Mouse (Mus musculus) CH12.LX (cell line): ENCODE results near the gene Errfi1. TPM values are rescaled to one million over a fixed set of nuclear protein-coding genes. Genes with fewer than 3 reads are reported as not detected.
A peak's percentile ranks its signal among the peaks of the same experiment; 100 is the strongest.

Source experiments
- DNase-seq: peaks from one replicate; pipeline ENCODE4 v3.0.0-alpha.2; 2013; ENCODE audit errors: extremely low read depth
- H3K27ac ChIP-seq: 2 replicates; pipeline ENCODE4 v1.5.1; 2012; ENCODE audit warnings: low read depth, mild to moderate bottlenecking, control low read depth, moderate library complexity; ENCODE audit not compliant: insufficient read depth
- H3K27me3 ChIP-seq: replicated peaks from 2 replicates; pipeline ENCODE3; 2012; ENCODE audit warnings: inconsistent platforms
- H3K36me3 ChIP-seq, 2 experiments: replicated peaks in 1 of 2; 2 replicates each; pipeline versions ENCODE3 to v1.6.1; 2012; ENCODE audit warnings: inconsistent platforms in 1 of 2, low read length in 1 of 2, mild to moderate bottlenecking in 1 of 2, mixed read lengths in 1 of 2, moderate library complexity in 1 of 2; ENCODE audit not compliant: control insufficient read depth in 1 of 2, insufficient read depth in 1 of 2
- H3K4me1 ChIP-seq, 2 experiments: 2 replicates each; pipeline ENCODE4 v1.6.1; 2012; ENCODE audit warnings: inconsistent platforms in 1 of 2, moderate library complexity in 1 of 2; ENCODE audit not compliant: insufficient read depth in 2 of 2, control insufficient read depth in 1 of 2
- H3K4me2 ChIP-seq: 2 replicates; pipeline ENCODE4 v1.6.1; 2012; ENCODE audit warnings: low read depth, mild to moderate bottlenecking, control low read depth; ENCODE audit not compliant: poor library complexity, insufficient read depth, severe bottlenecking
- H3K4me3 ChIP-seq, 3 experiments: fragments of 150-350 bp in 1 of 3; sonication (generic) in 1 of 3; replicated peaks in 1 of 3; 2 replicates each; pipeline versions ENCODE3 to v1.5.1; 2011 to 2012; ENCODE audit warnings: low read depth in 2 of 3, low read length in 2 of 3, mild to moderate bottlenecking in 2 of 3, moderate library complexity in 2 of 3, control low read depth in 1 of 3, improper control_type of control experiment in 1 of 3, inconsistent platforms in 1 of 3, mixed read lengths in 1 of 3; ENCODE audit not compliant: poor library complexity in 1 of 3
- H3K79me2 ChIP-seq: replicated peaks from 2 replicates; pipeline ENCODE4 v1.6.1; 2012; ENCODE audit warnings: mild to moderate bottlenecking, moderate library complexity; ENCODE audit not compliant: control insufficient read depth, poor library complexity, insufficient read depth, severe bottlenecking; ENCODE audit errors: extremely low read depth
- H3K9ac ChIP-seq: 2 replicates; pipeline ENCODE4 v1.6.1; 2012; ENCODE audit warnings: low read depth, mild to moderate bottlenecking, control low read depth, moderate library complexity; ENCODE audit not compliant: insufficient read depth
- H3K9me3 ChIP-seq: replicated peaks from 2 replicates; pipeline ENCODE3; 2012; ENCODE audit warnings: low read length, inconsistent platforms, mixed read lengths
- BHLHE40 ChIP-seq: IDR thresholded peaks from 2 replicates; pipeline ENCODE4 v1.6.1; 2011; ENCODE audit warnings: mild to moderate bottlenecking, low read depth, low read length, improper control_type of control experiment
- CTCF ChIP-seq, 2 experiments: IDR thresholded peaks in 1 of 2; conservative IDR thresholded peaks in 1 of 2; 2 replicates each; pipeline ENCODE4 v1.5.1; 2011 to 2012; ENCODE audit warnings: low read depth in 2 of 2, low read length in 2 of 2, improper control_type of control experiment in 1 of 2, inconsistent platforms in 1 of 2, mild to moderate bottlenecking in 1 of 2, moderate library complexity in 1 of 2
- IRF4 ChIP-seq: IDR thresholded peaks from 2 replicates; pipeline ENCODE4 v1.6.1; 2014; ENCODE audit warnings: low read depth, mild to moderate bottlenecking, inconsistent platforms, low read length, improper control_type of control experiment
- MAFK ChIP-seq: IDR thresholded peaks from 2 replicates; pipeline ENCODE4 v1.6.1; 2011; ENCODE audit warnings: low read length, improper control_type of control experiment; ENCODE audit not compliant: insufficient replicate concordance
- NELFE ChIP-seq: IDR thresholded peaks from 2 replicates; pipeline ENCODE4 v1.6.1; 2011; ENCODE audit warnings: low read depth, low read length, improper control_type of control experiment
- POLR2AphosphoS2 ChIP-seq: IDR thresholded peaks from 2 replicates; pipeline ENCODE4 v1.6.1; 2011; ENCODE audit warnings: low read depth, low read length, improper control_type of control experiment
- RCOR1 ChIP-seq: conservative IDR thresholded peaks from 2 replicates; pipeline ENCODE4 v1.6.1; 2012; ENCODE audit warnings: low read depth, mild to moderate bottlenecking, inconsistent platforms, low read length, improper control_type of control experiment
- SMC3 ChIP-seq: IDR thresholded peaks from 2 replicates; pipeline ENCODE4 v1.6.1; 2011; ENCODE audit warnings: low read depth, low read length, improper control_type of control experiment
- TBP ChIP-seq: conservative IDR thresholded peaks from 2 replicates; pipeline ENCODE4 v1.6.1; 2011; ENCODE audit warnings: low read depth, low read length, improper control_type of control experiment
- UBTF ChIP-seq: IDR thresholded peaks from 2 replicates; pipeline ENCODE4 v1.6.1; 2012; ENCODE audit warnings: low read depth, mild to moderate bottlenecking, inconsistent platforms, low read length, improper control_type of control experiment, moderate library complexity
- USF1 ChIP-seq: IDR thresholded peaks from 2 replicates; pipeline ENCODE4 v1.6.1; 2014; ENCODE audit warnings: low read depth, mild to moderate bottlenecking, inconsistent platforms, low read length, improper control_type of control experiment
- dilution Hi-C: fragments of 300-500 bp; cut with MboI; formaldehyde crosslinking; loops from 2 replicates; pipeline ENCODE4 v1.14.3; 2020; ENCODE audit warnings: low sequenced_read_pairs; ENCODE audit not compliant: extremely low pct_unique_long_range_greater_than_20kb, extremely low pct_ligation_motif_present
- in situ Hi-C: fragments of 300-500 bp; cut with MboI; formaldehyde crosslinking; loops from 3 replicates; pipeline ENCODE4 v1.14.3; 2019; ENCODE audit warnings: low sequenced_read_pairs, low pct_ligation_motif_present, low pct_unique_long_range_greater_than_20kb, mixed read lengths
- polyA plus RNA-seq: library from polyadenylated mRNA; unstranded; fragments of >175 nt; gene quantifications from 2 replicates; pipeline ENCODE4 v1.2.1, GENCODE M21; 2012; ENCODE audit warnings: low read depth; ENCODE audit not compliant: insufficient read length
- total RNA-seq, 2 experiments: library from RNA; depleted of rRNA; stranded (reverse); fragments of 300-350 nt in 1 of 2; fragments of >200 nt in 1 of 2; gene quantifications; 2 replicates each; pipeline ENCODE4 v1.2.3; 2012 to 2014

The Errfi1 gene
- total and polyA plus RNA-seq, 3 experiments: 0.08 to 0.28 (median 0.14) TPM

GRCm38 (mm10) chr4:150835163-150835562, 18.6 kb upstream of the Errfi1 start:
- no peak overlapping the region for H3K4me3 ChIP-seq
- H3K4me1 ChIP-seq: no peaks in the 10 kb centered on the region
- TF ChIP-seq BHLHE40: no peak
- TF ChIP-seq RCOR1: no peak
- TF ChIP-seq MAFK: no peak
- dilution Hi-C loops (no loop called here), in situ Hi-C loops (no loop called here)
- DNase-seq: no peak
- no peaks in the 10 kb centered on the region for H3K36me3 ChIP-seq
- no peak overlapping the region for H3K4me2 ChIP-seq
- H3K79me2 ChIP-seq: no peaks in the 10 kb centered on the region
- no peaks in the 10 kb centered on the region for H3K27me3 ChIP-seq
- H3K9ac ChIP-seq: no peak overlapping the region
- no peaks in the 10 kb centered on the region for H3K9me3 ChIP-seq
- H3K27ac ChIP-seq: no peak overlapping the region

GRCm38 (mm10) chr4:150836258-150836657, 17.5 kb upstream of the Errfi1 start:
- H3K79me2 ChIP-seq: no peaks in the 10 kb centered on the region
- in situ Hi-C loops: no loop called here
- peak; percentile 18 for TF ChIP-seq USF1
- TF ChIP-seq POLR2AphosphoS2: no peak
- dilution Hi-C loops: no loop called here
- no peak overlapping the region for H3K4me2 ChIP-seq
- DNase-seq: no peak
- H3K36me3 ChIP-seq: no peaks in the 10 kb centered on the region
- H3K4me3 ChIP-seq: no peak overlapping the region
- H3K9ac ChIP-seq: no peak overlapping the region
- peaks cover 0 to under 1% of the 10 kb centered on the region in 2 experiments; a peak in 1 of 4 replicates for H3K4me1 ChIP-seq
- no peaks in the 10 kb centered on the region for H3K27me3 ChIP-seq
- H3K9me3 ChIP-seq: no peaks in the 10 kb centered on the region
- no peak overlapping the region for H3K27ac ChIP-seq

- Histone ChIP-seq H3K4me1 (peaks cover 0 to 4% of the 10 kb centered on the region in 2 experiments; a peak in 2 of 4 replicates), H3K4me3 (no peak overlapping the region), H3K9me3 (no peaks in the 10 kb centered on the region), H3K9ac (no peak overlapping the region), H3K4me2 (no peak overlapping the region), H3K27me3 (no peaks in the 10 kb centered on the region), H3K27ac (no peak overlapping the region), H3K79me2 (no peaks in the 10 kb centered on the region), H3K36me3 (no peaks in the 10 kb centered on the region)
- TF ChIP-seq NELFE: no peak
- no peak for TF ChIP-seq RCOR1
- no peak for TF ChIP-seq CTCF (conservative IDR thresholded peaks at IDR 0.05 in 1 of 2, IDR thresholded peaks at IDR 0.05 in 1 of 2; ENCODE audit: low read depth in 2 of 2, low read length in 2 of 2)
- TF ChIP-seq IRF4: no peak
- no peak for TF ChIP-seq SMC3
- TF ChIP-seq TBP: no peak
- no peak for TF ChIP-seq UBTF
- dilution Hi-C loops (no loop called here), in situ Hi-C loops (no loop called here)
- DNase-seq: no peak
Measured at GRCm38 (mm10) chr4:150836961-150837360, 16.8 kb upstream of the Errfi1 start.
